Mouse (Mus musculus) cerebellum, adult 11 months (tissue): ENCODE measurements around the gene Apob.
"Not testable (repeated sequence)": the region's sequence is repeated elsewhere in the genome, so short reads cannot be mapped to it uniquely, and the experiment has no call there.

Experiments
- DNase-seq: peaks from one replicate; pipeline ENCODE4 v3.0.0; 2022

Apob gene

DNA sequence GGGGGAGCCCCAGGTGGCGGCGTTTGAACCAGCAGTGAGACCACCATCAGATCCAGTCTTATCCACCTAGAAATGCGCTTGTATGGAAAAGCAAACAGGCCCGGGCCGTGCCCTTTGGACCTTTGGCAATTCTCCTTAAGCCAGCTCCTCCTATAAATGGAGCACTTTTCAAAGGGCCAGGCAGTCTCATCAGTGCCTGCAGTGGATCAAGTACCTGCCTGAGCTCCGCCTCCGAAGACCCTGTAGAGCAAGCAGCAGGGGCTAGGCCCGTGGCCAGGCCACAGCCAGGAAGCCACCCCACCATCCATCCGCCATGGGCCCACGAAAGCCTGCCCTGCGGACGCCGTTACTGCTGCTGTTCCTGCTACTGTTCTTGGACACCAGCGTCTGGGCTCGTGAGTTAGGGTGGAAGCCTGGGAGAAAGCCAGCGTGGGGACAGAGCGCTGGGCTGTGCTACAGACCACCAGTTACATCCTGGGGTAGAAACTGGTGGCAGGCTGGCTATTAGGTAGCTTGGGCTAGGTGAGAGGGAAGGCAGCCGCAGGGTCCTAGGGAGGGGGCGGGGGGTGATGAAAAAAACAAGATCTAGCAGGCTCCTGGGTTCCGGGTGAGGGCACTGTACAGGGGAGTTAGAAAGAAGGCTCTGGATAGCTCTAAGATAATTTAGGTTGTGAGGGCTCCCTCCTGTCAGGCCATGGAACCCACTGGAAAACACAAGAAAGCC, at the start of gene Apob:
Apob (plus strand) TSS at position 183 of the 724 bp plus-strand sequence.
- DNase-seq = no peak

DNA sequence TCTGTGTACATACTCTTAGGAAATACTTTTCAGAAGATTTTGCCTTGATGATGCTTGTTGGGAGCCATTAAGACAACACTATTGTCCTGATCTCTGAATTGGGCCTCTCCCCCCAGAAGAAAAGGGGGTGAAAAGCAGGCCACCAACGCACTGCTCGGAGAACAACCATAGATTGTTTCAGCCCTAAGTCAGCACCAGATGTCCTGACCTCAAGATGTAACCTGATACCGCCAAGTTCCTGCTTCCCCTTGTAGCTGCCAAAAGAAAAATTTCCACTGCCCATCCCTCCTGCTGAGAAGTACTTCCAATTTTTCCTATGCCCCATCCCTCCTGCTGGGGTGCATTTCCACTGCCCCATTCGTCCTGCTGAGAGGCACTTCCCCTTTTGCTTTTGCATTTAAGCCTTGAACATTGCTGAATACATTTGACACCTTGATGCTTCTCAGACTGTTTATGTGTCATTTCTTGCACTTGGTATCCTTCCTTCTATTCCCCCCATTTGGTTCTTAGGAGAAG, 45.0 kb upstream of the Apob start:
- no peak for DNase-seq

GRCm38 (mm10) chr12:7950098-7950745, 27.2 kb upstream of the Apob start:
- no peak for DNase-seq

DNA sequence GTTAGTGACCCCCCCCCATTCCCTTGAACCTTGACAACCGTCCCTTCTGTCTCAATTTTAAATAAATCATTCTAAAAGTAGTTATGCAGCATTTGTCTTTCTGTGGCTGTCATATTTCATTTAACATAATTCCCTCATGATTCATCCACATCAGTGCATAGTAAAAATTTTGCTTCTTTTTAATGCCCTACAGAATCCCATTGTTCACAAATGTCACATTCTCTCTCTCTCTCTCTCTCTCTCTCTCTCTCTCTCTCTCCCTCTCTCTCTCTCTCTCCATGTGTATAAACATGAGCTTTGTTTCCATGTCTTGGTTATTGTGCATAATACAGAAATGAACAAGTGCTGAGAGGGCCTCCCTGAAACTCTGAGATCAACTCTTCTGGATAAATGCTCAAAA, 18.6 kb upstream of the Apob start:
- no peak for DNase-seq

DNA sequence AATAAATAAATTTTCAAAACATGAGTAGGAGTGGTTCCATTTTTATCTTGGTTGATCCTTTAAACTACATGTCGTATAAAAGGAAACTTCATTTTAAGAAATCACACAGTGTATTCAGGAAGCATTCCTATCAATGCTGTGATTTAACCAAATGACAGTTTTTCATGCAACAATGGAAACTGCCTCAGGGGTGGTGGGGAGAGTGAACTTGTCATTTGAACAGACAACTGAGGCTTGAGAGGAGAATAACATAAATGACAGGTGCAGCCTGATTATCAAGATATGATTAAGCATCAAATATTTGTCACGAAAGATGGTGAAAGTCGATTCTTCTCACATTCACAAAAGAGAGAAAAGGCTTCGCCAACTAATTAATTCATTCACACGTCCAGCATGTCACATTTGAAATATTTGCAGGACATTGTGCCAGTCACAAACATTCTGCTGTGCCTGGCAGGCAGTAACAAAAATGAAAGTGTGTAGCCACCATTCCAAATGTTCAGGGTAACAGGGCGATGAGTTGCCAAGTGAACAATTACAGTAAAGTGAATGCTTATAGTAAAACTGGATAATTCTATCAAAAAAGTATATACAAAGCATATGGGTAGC, 18.0 kb upstream of the Apob start:
- no peak for DNase-seq

DNA sequence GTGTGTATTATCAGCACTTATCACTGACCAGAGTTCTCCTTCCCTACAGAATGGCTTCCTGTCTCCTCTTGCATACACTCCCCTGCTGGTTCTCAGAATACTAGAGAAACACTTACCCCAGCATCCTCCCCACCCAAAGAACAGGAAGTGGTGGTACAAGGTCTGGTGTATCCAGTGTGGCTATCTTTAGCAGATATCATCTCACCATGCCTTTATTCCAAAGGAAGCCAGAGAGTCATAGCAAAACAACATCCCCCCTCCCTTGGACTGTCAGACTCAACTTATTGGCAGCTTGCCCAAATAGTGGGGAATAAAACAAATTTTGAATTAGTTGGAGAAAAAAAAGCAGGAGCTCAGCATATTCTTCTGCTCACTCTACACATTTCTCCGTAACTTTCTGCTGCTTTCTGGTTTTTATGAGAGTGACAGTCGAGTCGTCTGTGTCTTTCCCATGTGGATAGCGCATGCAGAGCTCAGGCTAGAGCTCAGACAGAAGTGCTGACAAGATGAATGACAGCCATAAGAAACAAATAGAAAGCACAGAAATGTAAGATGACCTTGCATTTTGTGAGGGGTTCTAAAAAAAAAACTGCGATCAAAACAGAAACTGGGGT, 15.0 kb upstream of the Apob start:
- no peak for DNase-seq

DNA sequence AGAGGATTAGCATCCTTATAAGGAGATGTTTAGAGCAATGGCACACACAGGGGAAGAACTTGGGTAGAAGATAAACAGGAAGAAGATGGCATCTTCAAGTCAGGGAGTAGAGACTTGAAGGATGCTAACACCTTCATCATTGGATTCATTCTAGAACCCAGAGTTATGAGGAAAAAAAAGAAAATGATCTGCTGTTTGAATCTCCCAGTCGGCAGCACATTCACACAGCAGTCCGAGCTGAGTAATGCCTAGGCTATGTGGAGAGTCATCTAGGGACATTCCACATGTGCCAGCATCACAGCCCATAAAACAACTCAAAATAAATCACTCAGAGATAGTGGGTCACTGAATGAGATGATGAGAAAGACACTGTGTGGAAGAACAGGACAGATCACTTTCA, 10.2 kb upstream of the Apob start:
- DNase-seq = no peak

- no peak for DNase-seq
Observed at GRCm38 (mm10) chr12:7970301-7970700, 7.1 kb upstream of the Apob start.

GRCm38 (mm10) chr12:7970817-7971216, 6.6 kb upstream of the Apob start:
- no peak for DNase-seq

DNA sequence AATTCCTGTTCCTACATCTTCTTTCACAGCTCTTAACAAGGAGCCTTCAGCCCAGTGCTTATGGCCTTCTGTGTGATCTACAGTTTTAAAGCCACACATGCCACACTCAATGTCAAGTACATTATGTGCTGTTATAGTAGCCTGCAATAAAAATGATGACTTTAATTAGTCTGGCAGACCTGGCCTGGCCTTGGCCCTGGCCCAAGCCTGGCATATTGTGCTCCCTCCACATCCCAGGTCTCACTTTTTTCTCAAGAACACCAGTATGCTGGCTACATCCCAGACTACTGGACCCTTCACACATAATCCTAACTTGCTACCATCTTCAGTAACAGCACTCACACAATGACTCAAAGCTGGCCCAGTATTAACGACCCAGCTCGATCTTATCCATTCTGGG, 5.7 kb upstream of the Apob start:
- DNase-seq = no peak

DNA sequence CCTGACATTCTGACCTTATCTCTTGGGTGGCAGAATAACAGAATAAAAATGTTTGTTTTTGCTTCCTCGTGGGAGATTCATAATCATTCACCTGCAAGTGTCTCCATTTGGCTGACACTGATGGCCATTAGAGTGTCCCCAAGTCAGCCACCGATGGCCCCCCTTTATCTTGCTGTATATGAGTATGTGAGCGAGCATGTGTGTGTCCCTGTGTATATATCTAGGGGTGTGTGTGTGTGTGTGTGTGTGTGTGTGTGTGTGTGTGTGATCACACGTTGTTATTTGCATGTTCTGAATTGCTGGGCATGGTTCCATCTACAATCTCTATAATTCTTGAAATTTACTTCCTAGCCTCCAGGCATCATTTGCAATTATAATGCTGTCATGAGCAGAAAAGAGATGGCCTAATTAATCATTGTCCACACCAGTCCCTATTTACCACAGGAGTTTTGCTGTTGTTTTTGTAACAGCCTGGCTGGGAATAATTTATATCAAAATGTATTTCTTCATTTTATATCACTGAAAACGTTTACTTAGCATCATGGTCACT, 3.6 kb upstream of the Apob start:
- no peak for DNase-seq

DNA sequence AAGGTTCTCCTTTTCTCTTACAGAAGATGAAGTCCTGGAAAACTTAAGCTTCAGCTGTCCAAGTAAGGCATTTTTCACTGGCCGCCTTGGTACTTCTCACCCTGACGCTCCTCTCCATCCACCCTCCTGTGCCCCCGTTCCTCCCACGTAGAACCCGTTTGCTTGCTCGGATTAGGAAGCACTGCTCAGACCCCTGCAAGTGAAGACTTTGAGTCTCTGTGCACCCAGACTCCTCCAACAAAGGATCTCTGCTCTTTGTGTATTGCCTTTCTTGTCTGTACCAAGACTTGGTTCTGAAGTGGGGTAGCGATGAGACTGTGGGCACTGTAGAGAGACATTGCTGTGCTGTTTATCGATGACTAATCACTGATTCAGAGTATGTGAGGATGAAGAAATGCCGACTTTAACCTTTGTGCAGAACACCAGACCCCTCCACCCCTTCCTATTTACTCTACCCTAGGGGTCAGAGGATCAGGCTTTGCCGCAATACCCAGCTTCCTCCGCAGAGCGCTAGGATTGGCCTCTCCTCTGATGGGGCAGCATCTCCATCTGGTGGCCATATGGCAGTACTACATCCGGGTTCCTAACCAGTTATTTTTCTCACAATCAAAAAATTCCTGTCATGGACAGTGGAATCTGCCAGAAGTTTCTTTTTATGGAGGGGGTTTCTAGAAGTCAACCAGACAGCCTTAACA, 889 bp downstream of the Apob start:
- peak; percentile 22 for DNase-seq

GRCm38 (mm10) chr12:7984411-7984810, 7.0 kb downstream of the Apob start:
- no peak for DNase-seq

GRCm38 (mm10) chr12:7990804-7991203, 13.4 kb downstream of the Apob start:
- no peak for DNase-seq

DNA sequence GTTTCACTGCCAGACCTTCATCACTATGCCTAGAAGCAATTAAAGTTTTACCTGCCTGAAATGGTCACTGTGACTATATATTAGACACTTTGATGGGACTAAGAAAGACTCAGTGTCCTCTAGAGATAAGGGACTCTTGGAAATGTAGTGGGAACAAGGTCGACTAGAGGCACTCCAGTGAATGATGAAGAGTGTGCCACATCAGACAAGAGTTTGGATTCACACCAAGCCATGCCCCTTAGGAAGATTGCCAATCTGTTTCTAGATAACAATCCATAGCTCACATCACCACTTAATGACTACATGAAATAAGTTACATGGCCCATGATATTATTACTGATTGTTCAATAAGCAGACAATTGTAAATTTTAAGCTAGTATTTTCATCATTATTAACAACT, 14.1 kb downstream of the Apob start:
- no peak for DNase-seq

GRCm38 (mm10) chr12:8020931-8021330, 43.5 kb downstream of the Apob start:
- no peak for DNase-seq

GRCm38 (mm10) chr12:8029520-8029919, 52.1 kb downstream of the Apob start:
- DNase-seq = no peak

DNA sequence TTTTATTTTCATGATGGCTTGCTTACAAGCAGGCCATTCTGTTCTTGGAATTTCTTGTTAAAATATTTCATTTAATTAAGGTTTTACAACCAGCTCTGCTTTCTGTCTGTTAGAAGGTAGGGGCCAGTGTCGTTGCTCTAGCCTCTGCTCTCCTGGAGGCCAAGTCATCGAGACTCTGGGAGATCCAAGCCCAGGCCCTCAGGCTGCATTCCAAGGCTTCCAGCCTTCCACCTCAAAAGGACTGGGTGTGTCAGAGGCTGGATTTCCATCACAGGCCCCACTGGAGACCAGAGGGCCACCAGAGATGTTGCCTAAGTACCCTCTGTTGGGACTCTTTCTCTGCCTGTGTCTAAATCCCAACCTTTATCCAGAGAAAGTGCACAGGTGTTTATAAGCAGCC, 52.6 kb downstream of the Apob start:
- DNase-seq = no peak

- DNase-seq = not testable (repeated sequence)
Observed at GRCm38 (mm10) chr12:8031169-8031568, 53.7 kb downstream of the Apob start.

DNA sequence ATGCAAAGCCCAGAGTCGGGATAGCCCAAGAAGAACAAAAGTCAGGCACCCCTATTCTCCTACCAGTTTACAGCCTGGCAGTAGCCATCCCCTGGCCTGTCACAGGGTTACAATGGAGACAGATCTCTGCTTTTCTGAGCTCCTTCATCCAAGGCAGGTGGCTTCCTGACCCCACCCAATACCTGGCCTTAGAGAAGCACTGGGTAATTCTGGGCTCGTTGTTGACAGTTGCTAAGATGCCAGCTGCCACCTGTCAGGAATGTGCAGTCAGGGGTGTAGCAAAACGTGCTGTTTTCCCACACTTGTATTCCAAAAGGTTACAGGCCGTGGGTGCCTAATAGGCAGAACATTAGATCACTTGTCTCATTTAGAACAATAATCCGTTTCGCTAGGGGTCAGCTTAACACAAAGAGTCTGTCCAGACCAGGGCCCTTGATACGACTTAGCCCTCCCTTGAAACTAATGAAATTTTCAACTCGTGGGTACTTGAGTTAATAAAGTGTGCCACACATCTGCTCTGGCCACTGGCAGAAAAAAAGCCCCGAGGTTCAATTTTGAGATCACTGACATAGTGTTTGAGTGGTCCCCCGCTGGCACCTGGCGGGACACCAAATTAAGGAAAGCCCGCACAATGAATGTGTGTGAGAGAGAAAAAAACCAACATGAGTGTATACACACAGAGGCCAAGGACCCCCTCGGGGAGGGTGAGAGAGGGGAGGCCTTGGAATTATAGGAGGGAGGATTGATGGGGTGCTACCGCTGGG, 54.3 kb downstream of the Apob start:
- DNase-seq = no peak

DNA sequence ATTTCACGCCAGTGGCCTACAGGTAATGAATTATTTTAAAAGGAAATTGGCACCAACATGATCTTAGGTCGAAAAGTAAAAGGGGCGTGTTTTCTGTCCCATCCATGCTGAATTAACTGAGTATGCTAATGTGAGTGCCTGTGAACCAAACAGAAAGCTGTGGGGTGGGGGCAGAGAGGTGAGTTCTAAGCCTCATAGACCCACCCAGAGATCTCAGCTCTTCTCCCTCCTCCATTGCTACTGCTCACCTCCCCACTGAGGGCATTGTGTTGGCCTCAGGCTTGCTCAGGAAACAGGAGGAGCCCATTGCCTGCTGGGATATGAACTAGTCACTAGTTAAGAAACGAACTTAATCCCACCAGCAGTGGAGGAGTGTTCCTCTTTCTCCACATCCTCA, 54.9 kb downstream of the Apob start:
- no peak for DNase-seq
